Mouse (Mus musculus) CH12.LX (cell line): ENCODE measurements around the gene Zfp846. TPM values are rescaled to one million over a fixed set of nuclear protein-coding genes. Genes with fewer than 3 reads are reported as not detected.

Experiments used
- DNase-seq: peaks from one replicate; pipeline ENCODE4 v3.0.0-alpha.2; 2013; ENCODE audit errors: extremely low read depth
- H3K27ac ChIP-seq: 2 replicates; pipeline ENCODE4 v1.5.1; 2012; ENCODE audit warnings: low read depth, mild to moderate bottlenecking, control low read depth, moderate library complexity; ENCODE audit not compliant: insufficient read depth
- H3K27me3 ChIP-seq: replicated peaks from 2 replicates; pipeline ENCODE3; 2012; ENCODE audit warnings: inconsistent platforms
- H3K36me3 ChIP-seq, 2 experiments: replicated peaks in 1 of 2; 2 replicates each; pipeline versions ENCODE3 to v1.6.1; 2012; ENCODE audit warnings: inconsistent platforms in 1 of 2, low read length in 1 of 2, mild to moderate bottlenecking in 1 of 2, mixed read lengths in 1 of 2, moderate library complexity in 1 of 2; ENCODE audit not compliant: control insufficient read depth in 1 of 2, insufficient read depth in 1 of 2
- H3K4me1 ChIP-seq, 2 experiments: 2 replicates each; pipeline ENCODE4 v1.6.1; 2012; ENCODE audit warnings: inconsistent platforms in 1 of 2, moderate library complexity in 1 of 2; ENCODE audit not compliant: insufficient read depth in 2 of 2, control insufficient read depth in 1 of 2
- H3K4me2 ChIP-seq: 2 replicates; pipeline ENCODE4 v1.6.1; 2012; ENCODE audit warnings: low read depth, mild to moderate bottlenecking, control low read depth; ENCODE audit not compliant: poor library complexity, insufficient read depth, severe bottlenecking
- H3K4me3 ChIP-seq, 3 experiments: fragments of 150-350 bp in 1 of 3; sonication (generic) in 1 of 3; replicated peaks in 1 of 3; 2 replicates each; pipeline versions ENCODE3 to v1.5.1; 2011 to 2012; ENCODE audit warnings: low read depth in 2 of 3, low read length in 2 of 3, mild to moderate bottlenecking in 2 of 3, moderate library complexity in 2 of 3, control low read depth in 1 of 3, improper control_type of control experiment in 1 of 3, inconsistent platforms in 1 of 3, mixed read lengths in 1 of 3; ENCODE audit not compliant: poor library complexity in 1 of 3
- H3K79me2 ChIP-seq: replicated peaks from 2 replicates; pipeline ENCODE4 v1.6.1; 2012; ENCODE audit warnings: mild to moderate bottlenecking, moderate library complexity; ENCODE audit not compliant: control insufficient read depth, poor library complexity, insufficient read depth, severe bottlenecking; ENCODE audit errors: extremely low read depth
- H3K9ac ChIP-seq: 2 replicates; pipeline ENCODE4 v1.6.1; 2012; ENCODE audit warnings: low read depth, mild to moderate bottlenecking, control low read depth, moderate library complexity; ENCODE audit not compliant: insufficient read depth
- H3K9me3 ChIP-seq: replicated peaks from 2 replicates; pipeline ENCODE3; 2012; ENCODE audit warnings: low read length, inconsistent platforms, mixed read lengths
- CHD1 ChIP-seq: IDR thresholded peaks from 2 replicates; pipeline ENCODE4 v1.6.1; 2012; ENCODE audit warnings: low read depth, low read length, improper control_type of control experiment, inconsistent platforms
- CHD2 ChIP-seq: IDR thresholded peaks from 2 replicates; pipeline ENCODE4 v1.6.1; 2011; ENCODE audit warnings: low read length, improper control_type of control experiment
- E2F4 ChIP-seq: IDR thresholded peaks from 2 replicates; pipeline ENCODE4 v1.6.1; 2011; ENCODE audit warnings: low read depth, low read length, improper control_type of control experiment; ENCODE audit not compliant: insufficient replicate concordance
- ELF1 ChIP-seq: IDR thresholded peaks from 2 replicates; pipeline ENCODE4 v1.6.1; 2014; ENCODE audit warnings: low read depth, mild to moderate bottlenecking, inconsistent platforms, low read length, improper control_type of control experiment
- IRF4 ChIP-seq: IDR thresholded peaks from 2 replicates; pipeline ENCODE4 v1.6.1; 2014; ENCODE audit warnings: low read depth, mild to moderate bottlenecking, inconsistent platforms, low read length, improper control_type of control experiment
- KAT2A ChIP-seq: IDR thresholded peaks from 2 replicates; pipeline ENCODE4 v1.6.1; 2012; ENCODE audit warnings: low read length, improper control_type of control experiment, inconsistent platforms; ENCODE audit not compliant: insufficient replicate concordance
- MAFK ChIP-seq: IDR thresholded peaks from 2 replicates; pipeline ENCODE4 v1.6.1; 2011; ENCODE audit warnings: low read length, improper control_type of control experiment; ENCODE audit not compliant: insufficient replicate concordance
- MYC ChIP-seq: IDR thresholded peaks from 2 replicates; pipeline ENCODE4 v1.6.1; 2011; ENCODE audit warnings: low read depth, mild to moderate bottlenecking, improper control_type of control experiment, low read length
- PAX5 ChIP-seq: IDR thresholded peaks from 2 replicates; pipeline ENCODE4 v1.6.1; 2012; ENCODE audit warnings: low read length, inconsistent platforms, mixed read lengths
- POLR2A ChIP-seq: IDR thresholded peaks from 2 replicates; pipeline ENCODE4 v1.6.1; 2011; ENCODE audit warnings: low read depth, mild to moderate bottlenecking, improper control_type of control experiment, low read length
- SIN3A ChIP-seq: IDR thresholded peaks from 2 replicates; pipeline ENCODE4 v1.6.1; 2012; ENCODE audit warnings: low read length, improper control_type of control experiment, inconsistent platforms
- SMC3 ChIP-seq: IDR thresholded peaks from 2 replicates; pipeline ENCODE4 v1.6.1; 2011; ENCODE audit warnings: low read depth, low read length, improper control_type of control experiment
- TBP ChIP-seq: conservative IDR thresholded peaks from 2 replicates; pipeline ENCODE4 v1.6.1; 2011; ENCODE audit warnings: low read depth, low read length, improper control_type of control experiment
- TCF12 ChIP-seq: IDR thresholded peaks from 2 replicates; pipeline ENCODE4 v1.6.1; 2014; ENCODE audit warnings: low read depth, mild to moderate bottlenecking, inconsistent platforms, low read length, improper control_type of control experiment
- ZKSCAN1 ChIP-seq: IDR thresholded peaks from 2 replicates; pipeline ENCODE4 v1.6.1; 2012; ENCODE audit warnings: low read depth, inconsistent platforms, low read length, improper control_type of control experiment, borderline replicate concordance
- dilution Hi-C: fragments of 300-500 bp; cut with MboI; formaldehyde crosslinking; loops from 2 replicates; pipeline ENCODE4 v1.14.3; 2020; ENCODE audit warnings: low sequenced_read_pairs; ENCODE audit not compliant: extremely low pct_unique_long_range_greater_than_20kb, extremely low pct_ligation_motif_present
- in situ Hi-C: fragments of 300-500 bp; cut with MboI; formaldehyde crosslinking; loops from 3 replicates; pipeline ENCODE4 v1.14.3; 2019; ENCODE audit warnings: low sequenced_read_pairs, low pct_ligation_motif_present, low pct_unique_long_range_greater_than_20kb, mixed read lengths
- polyA plus RNA-seq: library from polyadenylated mRNA; unstranded; fragments of >175 nt; gene quantifications from 2 replicates; pipeline ENCODE4 v1.2.1, GENCODE M21; 2012; ENCODE audit warnings: low read depth; ENCODE audit not compliant: insufficient read length
- total RNA-seq, 2 experiments: library from RNA; depleted of rRNA; stranded (reverse); fragments of 300-350 nt in 1 of 2; fragments of >200 nt in 1 of 2; gene quantifications; 2 replicates each; pipeline ENCODE4 v1.2.3; 2012 to 2014

The Zfp846 gene
- total and polyA plus RNA-seq, 3 experiments, result 2.8 to 4.9 (median 4.8) TPM

DNA sequence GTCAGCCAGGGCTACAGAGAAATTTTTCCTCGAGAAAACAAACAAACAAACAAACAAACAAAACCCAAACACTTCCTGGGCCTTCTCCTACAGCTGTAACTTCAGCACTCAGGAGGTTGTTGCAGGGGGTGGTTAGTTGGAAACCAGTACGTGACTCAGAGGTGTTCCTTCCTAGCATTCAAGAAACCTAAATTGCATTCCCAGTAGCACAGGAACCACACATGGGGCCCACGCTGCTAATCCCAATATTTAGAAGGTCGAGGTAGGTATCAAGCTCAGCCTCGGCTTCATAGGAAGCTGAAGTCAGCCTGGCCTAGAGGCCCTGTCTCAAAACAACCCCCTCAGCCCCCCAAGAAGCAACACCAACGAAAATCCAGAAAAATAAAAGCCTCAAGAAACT, 60.4 kb downstream of the Zfp846 start:
- no peak for DNase-seq
- no peaks in the 10 kb centered on the region for H3K9me3 ChIP-seq
- H3K4me2 ChIP-seq, result peak overlapping the region; percentile 99
- dilution Hi-C loops, result no loop called here
- no peak overlapping the region for H3K27ac ChIP-seq
- peak overlapping the region; percentile 47; the same call in 1 of the 2 replicates for H3K9ac ChIP-seq
- peaks cover 21 to 50% of the 10 kb centered on the region in 2 experiments for H3K36me3 ChIP-seq
- no peak for TF ChIP-seq PAX5
- peaks cover 3 to 42% of the 10 kb centered on the region in 2 experiments for H3K4me1 ChIP-seq
- in situ Hi-C loops, result no loop called here
- H3K79me2 ChIP-seq, result peaks cover 48% of the 10 kb centered on the region
- no peaks in the 10 kb centered on the region for H3K27me3 ChIP-seq
- H3K4me3 ChIP-seq, result peak overlapping the region in 2 of 3 experiments; percentile 84 to 88

GRCm38 (mm10) chr9:20642101-20642895, 61.2 kb downstream of the Zfp846 start, which contains the start of gene Ubl5:
TSS of gene Ubl5 (plus strand) at chr9:20642878.
- H3K36me3 ChIP-seq, result peaks cover 26 to 50% of the 10 kb centered on the region in 2 experiments
- peak within 1 kb of the TSS; percentile 65 for H3K9ac ChIP-seq
- peak within 1 kb of the TSS; percentile 80 to 88 (median 84) for H3K4me3 ChIP-seq
- no peak within 1 kb of the TSS for H3K27ac ChIP-seq
- peaks cover 0 to 34% of the 10 kb centered on the region in 2 experiments; a peak in 2 of 4 replicates for H3K4me1 ChIP-seq
- in situ Hi-C loops, result no loop called here
- dilution Hi-C loops, result no loop called here
- H3K79me2 ChIP-seq, result peaks cover 49% of the 10 kb centered on the region
- no peaks in the 10 kb centered on the region for H3K9me3 ChIP-seq
- H3K27me3 ChIP-seq, result no peaks in the 10 kb centered on the region
- H3K4me2 ChIP-seq, result peak within 1 kb of the TSS; percentile 99
- peak; percentile 82 for DNase-seq
- TF ChIP-seq IRF4 (0 out of 2 replicates have a peak, but pooled peaks have one; percentile 3), SIN3A (peak; percentile 35; the same call in 1 of the 2 replicates), POLR2A (no peak), CHD1 (no peak), TCF12 (no peak), KAT2A (no peak), SMC3 (no peak), ZKSCAN1 (no peak), CHD2 (no peak), ELF1 (peak; percentile 26; the same call in 1 of the 2 replicates), MYC (no peak), MAFK (no peak), E2F4 (no peak), PAX5 (no peak), TBP (no peak)
